Mouse (Mus musculus): ENCODE results near the gene Ttyh2.

Ttyh2 gene

DNA sequence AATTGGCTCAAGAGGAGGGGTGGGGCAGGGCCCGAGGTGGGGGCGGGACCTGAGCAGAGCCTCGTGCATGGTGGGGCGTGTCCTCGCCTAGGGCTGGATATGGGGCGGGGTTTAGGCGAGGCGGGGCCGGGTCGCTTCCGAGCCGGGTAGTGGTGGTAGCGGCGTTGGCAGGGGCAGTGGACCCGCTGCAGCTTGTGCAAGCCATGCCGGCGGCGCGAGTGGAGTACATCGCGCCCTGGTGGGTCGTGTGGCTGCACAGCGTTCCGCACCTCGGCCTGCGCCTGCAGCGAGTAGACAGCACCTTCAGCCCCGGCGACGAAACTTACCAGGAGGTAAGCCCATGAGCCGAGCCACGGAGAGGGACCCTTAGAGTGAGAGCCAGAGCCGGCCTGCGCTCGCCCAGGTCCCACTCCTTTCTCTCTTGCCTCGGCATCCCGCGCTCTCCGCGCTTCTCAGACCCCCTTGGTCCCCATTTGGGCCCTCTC is at the start of gene Ttyh2:
Gene Ttyh2, plus strand, starts transcription at position 91 of the 485 bp plus-strand sequence.
- DNase-seq (ENCODE audit: low spot score), result peak; percentile 94

DNA sequence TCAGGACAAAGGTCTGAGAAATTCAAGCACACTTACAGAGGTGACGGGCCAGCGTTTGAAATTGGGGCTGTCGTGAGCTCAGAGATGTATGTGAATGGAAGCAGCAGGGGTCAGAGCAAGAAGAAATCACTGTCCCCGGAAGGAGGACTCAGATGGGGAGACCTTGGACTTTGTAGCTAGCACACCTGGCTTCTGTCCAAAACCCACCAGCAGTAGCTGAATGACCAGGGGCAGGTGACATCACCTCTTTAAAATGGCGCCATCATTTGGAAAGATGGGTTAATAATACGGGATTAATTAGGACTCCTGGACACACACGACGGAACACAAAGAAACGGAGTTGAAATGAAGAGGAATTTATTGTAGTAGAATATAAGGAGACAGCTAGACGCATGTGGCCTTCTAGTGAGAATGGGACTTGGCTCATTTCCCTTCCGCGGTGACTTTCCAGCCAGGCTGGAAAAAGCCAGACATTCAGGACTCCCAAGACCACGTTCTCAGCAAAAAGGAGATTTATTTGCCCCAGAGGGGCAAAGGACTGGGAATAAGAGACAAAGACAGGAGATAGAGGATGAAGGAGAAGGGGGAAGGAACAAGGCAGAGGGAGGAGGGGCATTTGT is 49.0 kb upstream of the Ttyh2 start:
- DNase-seq (ENCODE audit: low spot score), result no peak

DNA sequence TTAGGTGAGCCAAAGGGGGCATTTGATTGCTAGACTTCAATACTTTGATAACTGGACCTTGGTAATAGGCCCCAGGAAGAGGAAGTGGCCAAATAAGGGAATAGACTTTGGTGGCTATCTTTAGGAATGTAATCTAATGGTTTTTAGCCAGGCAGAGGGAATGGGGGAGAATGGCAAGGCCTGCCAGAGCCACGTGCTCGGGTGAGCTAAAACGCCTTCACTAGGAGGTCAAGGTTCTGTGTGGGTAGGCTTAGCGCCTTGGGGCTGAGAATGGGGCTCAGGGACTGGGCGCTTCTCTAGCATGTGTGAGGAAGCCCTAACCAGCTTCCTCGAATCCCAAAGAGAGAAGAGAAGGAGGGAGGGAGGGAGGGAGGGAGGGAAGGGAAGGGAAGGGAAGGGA is 48.2 kb upstream of the Ttyh2 start:
- no peak for DNase-seq (ENCODE audit: low spot score)

DNA sequence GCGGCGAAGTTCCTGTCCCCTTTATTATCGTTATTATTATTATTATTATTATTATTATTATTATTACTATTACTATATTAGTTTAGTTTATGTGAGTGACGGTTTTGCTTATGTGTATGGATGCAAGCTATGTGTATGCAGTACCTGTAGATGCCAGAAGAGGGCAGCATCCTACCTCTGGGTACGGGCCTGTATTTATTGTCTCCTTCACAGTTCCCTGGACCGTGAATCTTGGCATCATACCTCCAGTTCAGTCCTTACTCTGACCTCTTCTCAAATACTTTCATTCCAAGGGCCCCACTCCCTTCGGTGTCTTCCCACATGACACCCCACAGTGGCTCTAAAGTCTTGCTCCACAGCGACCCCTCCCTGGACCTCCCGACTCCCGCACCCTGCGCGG is 47.2 kb upstream of the Ttyh2 start:
- no peak for DNase-seq (ENCODE audit: low spot score)

DNA sequence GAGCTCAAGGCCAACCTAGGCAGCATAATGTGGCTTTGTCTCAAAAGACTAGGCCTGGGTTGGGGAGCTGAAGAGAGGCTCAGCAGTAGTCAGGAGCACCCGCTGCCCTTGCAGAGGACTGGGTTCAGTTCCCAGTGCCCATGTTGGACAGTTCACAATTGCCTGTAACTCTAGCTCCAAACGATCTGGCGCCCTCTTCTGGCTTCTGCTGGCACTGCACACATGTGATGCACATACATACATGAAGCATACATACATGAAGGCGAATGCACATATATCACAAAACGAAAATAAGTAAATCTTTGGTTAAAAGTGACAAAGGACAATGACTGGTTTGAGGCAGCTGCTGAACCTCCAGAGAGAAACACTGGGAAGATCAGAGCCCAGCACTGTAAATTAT is 45.2 kb upstream of the Ttyh2 start:
- no peak for DNase-seq (ENCODE audit: low spot score)

DNA sequence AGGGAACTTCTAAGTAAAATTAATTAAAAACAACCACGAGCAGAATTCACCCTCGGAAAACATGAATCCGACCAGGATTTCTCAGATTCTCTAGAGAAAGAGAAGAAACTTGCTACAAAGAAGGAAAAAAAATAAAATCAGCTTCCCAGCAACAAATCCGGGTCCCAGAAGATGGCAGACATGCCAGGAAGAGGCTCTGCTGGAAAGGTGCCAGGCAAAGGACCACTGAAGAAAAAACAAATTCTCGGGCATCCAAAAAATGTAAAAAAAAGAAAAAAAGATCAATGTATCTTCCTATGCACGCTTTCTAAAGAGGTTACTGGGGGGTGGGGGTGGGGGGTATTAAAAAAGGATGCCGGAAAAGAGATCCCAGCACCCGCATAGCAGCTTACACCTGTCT is 43.0 kb upstream of the Ttyh2 start:
- no peak for DNase-seq (ENCODE audit: low spot score)

DNA sequence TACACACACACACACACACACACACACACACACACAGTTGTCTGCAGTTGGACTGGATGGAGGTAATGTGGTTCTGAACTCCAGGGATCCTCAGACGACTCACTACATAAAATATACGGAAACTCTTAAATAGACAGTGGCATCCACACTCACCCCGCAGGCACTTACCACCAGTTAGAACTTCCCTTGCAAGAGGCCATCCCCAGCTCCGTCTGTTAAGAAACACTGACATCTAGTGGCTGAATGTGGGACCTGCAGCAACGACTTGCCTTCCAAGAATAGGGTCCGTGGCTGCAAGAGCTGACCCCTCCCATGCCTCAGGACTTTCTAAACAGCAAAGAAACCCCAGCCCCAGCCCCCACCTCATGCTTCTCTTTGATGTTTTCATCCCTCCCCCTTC is 38.9 kb upstream of the Ttyh2 start:
- peak; percentile 74 for DNase-seq (ENCODE audit: low spot score)

DNA sequence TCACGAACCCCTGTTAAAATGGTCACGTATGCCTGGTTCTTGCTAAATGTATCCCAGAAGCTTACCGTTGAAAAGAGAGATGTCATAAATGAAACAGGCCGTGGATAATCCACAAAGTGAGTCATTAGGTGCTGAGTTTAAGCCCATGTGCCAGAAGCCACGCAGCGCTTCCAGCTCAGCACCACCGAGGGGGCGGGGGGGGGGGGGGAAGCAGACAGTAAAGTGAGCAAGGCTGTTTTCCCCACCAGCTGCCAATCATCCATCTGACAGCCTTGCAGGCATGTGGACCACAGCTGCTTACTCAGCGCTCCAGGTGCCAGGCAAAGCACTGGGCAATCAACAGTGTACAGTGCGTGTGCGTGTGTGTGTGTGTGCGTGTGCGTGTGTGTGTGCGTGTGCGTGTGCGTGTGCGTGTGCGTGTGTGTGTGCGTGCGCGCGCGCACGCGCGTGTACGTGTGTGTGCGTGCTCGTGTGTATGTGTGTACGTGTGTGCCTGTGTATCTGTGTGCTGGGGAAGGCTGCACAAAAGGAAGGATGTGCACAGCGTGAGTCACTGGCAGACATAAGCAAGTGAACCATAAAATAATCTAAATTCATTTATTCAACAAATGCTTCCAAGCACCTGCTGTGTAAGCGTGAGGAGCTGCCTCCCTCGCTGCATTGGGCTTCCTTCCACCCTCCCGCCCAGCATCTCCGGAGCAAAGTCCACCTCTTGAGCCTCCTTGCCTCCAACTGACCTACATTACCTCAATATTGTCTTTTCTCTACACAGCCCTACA is 38.3 kb upstream of the Ttyh2 start:
- DNase-seq (ENCODE audit: low spot score), result no peak

DNA sequence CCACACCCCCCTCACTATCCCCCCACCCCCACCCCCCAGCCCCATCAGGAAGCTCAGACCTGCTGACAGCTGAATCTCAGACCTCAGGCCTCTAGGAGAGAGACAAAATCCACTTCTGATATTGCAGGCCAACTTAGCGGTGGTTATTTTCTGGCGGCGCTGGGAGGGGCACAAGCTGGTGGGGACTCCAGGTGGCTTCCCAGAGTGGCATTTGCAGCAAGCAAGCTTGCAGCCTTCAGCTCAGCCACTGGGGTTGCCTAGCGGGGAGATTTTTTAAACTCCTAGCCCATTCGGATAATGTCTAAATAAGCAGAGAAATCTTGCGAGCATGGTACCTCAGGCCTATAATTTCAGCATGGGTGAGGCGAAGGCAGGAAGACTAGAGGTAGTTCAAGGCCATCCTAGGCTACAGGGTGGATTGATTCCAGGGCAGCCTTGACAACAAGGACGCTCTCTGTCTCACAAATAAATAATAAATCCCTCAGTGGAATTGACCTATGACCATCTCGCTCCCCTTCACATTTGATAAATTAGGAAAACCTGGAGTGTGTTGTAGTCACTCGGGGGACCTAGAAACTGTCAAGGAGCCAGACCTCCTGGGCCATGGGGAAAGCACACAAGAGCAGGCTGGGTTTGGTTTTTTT is 36.5 kb upstream of the Ttyh2 start:
- no peak for DNase-seq (ENCODE audit: low spot score)

DNA sequence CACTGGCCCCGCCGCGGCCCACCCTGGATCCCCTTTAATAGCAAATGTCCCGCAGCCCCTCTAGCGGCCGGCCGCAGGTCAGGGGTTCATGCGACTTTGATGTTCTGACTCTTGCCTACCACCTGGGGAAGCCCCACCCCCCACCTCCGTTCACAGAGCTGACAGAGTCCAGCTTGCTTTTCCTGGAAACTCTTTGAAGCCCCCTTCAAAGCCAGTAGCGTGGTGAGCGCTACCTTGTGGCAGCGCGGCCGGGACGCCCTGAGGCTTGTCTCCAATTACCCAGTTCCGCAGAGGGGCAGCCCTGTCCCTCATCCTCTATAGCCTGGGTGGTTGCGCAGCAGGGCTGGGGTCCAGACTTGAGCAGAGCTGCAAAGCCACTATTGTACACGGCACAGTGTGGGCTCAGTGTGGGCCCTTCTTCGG is 35.5 kb upstream of the Ttyh2 start:
- DNase-seq (ENCODE audit: low spot score), result no peak

DNA sequence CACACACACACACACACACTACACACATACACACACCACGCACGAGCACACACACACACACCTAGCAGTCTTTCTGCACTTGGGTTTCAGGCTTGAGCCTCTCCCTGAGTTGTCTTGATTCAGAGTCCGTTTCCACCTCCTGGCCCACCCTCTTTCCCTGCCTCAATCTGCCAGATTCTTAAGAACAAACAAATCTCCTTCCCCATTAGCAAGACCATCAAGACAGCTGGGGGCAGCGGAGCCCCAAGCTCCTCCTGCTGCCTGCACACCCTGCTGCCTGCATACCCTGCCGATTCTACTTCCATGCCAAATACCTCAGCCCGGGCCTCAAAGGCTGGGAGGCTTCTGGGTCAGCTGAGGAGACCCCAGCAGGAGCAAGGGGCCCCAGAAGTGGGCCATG is 34.6 kb upstream of the Ttyh2 start:
- no peak for DNase-seq (ENCODE audit: low spot score)

DNA sequence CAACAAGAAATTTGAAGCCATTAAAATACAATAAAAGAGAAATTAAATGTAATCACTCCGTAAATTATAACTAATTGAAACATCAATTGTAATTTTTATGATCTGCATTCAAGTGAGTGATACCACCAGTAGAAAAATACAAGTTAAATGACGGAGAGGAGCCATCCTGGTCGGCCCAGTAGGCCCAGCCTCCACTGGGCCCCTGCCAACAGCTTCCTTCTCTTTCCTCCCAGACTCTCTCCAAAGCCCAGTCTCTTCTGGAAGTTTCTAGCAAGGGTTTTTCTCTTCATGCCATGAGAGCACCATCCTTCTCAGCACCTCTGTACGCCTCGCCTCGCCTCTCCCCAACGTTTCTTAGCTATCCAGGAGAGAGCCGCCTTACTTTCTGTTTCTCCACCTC is 34.1 kb upstream of the Ttyh2 start:
- no peak for DNase-seq (ENCODE audit: low spot score)

DNA sequence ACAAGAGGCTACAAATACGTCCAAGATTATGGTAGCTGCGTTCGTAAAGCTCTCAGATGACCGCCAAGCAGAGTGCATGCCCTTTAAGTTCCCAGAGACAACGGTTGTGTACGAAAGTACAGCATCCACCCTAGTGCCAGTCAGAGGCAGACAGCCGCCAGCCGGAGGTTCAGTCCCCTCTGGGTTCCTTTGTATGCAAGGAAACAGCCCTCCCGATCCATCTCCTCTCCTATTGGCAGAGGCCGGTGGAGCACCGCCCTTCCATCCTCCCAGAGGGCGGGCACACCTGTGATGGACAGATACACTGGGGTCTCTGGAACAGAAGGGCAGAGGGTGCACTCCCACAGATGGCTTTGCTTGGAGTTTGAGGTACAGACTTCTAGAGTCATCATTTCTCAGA is 33.0 kb upstream of the Ttyh2 start:
- no peak for DNase-seq (ENCODE audit: low spot score)

DNA sequence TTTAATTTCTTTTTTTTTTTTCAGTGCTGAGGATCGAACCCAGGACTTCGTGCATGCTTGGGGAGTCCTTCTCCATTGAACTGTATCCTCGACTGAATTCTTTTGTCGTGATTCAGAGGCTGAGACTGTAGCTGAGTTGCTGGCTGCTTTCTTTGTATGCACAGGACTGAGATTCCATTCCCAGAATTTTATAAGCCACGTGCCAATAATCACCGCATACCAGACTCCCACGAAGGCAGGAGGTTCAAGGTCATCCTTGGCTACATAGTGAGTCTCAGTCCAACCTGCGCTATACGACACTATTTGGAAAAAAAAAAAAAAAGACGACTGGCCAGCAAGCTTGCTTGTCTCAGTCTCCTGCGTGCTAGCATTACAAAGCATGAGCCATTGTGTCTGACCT is 32.3 kb upstream of the Ttyh2 start:
- DNase-seq (ENCODE audit: low spot score), result no peak

DNA sequence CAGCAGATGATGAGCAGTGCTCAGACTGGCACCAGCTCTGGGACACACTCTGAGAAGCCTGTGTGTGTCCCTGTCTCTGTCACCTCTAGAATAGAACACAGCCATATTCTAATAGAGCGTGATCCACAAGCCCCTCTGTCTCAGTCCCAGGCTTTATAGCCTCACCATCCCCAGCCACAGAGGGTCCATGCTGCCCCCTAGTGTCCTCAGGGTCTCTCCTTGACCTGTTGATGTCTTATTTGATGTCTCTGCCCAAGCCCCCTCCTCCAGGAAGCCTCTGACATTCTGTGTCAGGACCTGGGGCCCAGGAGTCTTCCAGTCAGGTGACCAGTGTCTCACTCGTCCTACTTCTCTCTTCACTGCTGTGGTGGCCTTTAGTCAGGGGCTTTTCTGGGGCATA is 31.1 kb upstream of the Ttyh2 start:
- no peak for DNase-seq (ENCODE audit: low spot score)

DNA sequence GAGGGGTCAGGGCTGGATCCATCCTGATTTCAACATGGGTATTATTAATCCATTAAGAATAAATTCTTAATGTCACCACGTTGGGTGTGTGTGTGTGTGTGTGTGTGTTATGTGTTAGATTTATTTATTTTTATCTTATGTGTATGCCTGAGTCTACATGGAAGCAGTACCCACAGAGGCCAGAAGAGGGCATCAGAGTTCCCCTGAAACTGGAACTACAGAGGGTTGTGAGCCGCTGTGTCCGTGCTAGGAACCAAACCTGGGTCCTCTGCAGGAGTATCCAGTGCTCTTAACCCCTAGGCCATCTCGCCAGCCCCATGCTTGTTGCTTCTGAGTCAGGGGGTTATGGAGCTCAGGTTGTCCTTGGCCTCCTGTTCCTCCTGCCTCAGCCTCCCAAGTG is 25.7 kb upstream of the Ttyh2 start:
- DNase-seq (ENCODE audit: low spot score), result no peak

DNA sequence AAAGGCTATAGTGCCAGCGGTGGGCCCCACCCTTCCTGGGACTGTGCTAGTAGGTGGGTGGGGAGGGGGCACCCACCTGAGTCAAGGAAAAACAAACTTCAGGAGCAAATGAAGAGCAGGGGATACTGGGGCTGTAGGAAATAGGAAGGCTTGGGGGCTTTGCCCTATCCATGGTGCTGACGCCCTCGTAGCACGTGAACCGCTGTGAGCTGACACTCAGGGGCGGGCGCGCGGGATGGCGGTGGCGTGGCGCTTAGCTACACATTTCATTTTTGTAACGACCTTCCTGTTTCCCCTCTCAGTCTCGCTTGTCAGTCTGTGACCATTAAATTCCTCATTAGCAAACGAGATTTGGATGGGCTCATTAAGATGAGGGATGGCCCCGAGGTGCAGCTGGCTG is 22.7 kb upstream of the Ttyh2 start:
- no peak for DNase-seq (ENCODE audit: low spot score)

DNA sequence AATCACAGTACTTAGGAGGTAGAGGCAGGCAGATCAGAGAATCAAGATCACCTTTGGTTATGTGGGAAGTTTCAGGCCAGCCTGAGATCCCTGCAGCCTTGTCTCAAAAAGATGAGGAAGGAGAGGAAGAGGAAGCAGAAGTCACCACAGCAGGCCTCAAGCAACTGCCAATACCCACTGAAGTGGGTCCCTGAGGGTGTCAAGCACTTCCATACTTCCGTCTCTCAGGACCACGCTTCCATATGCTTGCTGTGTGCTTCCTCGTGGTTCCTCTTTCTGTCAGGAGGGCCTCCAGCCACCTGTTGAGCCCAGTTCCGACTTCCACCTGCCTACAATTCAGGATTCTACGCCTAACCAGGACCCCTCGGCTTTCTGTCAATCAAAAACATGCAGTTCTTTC is 21.6 kb upstream of the Ttyh2 start:
- DNase-seq (ENCODE audit: low spot score), result no peak

DNA sequence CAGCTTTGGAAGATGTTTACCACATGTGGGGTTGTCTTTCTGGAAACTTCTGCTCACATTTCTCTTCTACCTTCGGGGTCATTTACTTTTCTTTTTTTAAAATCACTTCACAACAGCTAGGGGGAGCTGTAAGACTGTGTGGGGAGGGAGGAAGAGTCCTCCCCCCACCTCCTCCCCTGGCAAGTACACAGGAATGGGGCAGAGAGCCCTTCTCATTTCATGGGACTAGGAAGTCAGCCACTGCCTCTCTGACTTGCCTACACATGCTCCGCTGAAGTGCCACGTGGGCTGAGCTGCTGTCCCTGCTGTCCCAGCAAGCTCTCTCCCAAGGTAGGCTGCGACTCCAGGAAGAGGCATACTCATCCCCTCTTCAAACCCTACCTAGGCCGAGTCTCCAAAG is 20.7 kb upstream of the Ttyh2 start:
- DNase-seq (ENCODE audit: low spot score), result no peak

DNA sequence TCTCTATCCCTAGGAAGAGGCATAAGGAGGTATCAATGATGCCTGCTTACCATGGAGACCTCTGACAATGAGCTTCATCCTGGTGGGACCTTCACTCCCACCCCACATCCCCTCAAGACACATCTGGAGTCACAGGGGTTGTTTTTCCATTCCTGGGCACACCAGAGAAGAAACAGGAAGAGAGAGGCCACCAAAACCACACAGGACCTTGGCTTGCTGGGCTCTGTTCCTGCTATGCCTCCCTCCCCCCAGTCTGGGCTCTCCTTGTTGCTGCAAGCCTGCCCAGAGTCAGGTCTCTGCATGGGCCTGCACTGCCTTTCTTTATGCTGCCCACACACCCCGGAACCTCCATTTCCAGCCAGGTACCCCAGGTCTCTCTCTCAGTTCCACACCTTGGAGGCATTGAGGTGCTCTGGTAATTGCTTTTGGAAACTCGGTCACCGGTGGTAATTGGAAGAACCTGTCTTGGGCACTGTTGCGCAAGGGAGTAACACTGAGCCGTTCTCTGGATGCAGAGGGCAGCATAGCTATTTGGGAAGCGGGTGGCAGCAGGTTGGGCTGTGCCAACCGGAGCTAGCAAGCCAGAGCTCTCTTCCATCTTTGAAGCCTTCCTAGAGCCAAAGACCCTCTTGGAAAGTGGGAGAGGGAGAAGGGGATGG is 19.8 kb upstream of the Ttyh2 start:
- DNase-seq (ENCODE audit: low spot score), result no peak

DNA sequence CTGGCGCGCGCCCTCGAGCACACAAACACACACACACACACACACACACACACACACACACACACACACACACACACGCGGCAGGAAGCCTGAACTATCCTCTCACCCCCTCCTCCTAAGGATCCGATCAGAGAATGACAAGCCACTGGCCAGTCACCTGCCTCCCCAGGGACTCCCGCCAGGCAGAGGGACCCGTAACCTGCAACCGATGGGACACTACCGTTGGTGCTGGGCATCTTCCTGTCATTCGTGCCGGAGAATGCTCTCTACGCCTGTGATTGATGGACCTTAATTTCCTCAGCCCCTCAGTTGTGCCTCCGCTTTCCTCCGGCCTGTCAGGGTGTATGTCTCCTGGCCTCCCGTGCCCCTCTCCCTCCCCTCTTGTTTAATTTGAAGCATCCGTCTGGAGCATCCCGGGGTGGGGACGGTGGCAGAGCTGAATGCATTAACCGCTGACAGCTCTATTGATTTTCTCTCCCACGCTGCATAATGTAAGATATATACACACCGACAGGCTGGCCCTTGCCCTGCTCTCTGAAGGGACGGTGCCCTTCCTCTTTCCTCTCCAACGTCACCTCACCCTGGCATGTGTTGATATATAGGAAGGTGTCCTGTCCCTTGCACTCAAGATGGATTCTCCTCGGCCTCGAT is 18.1 kb upstream of the Ttyh2 start:
- DNase-seq (ENCODE audit: low spot score), result no peak

DNA sequence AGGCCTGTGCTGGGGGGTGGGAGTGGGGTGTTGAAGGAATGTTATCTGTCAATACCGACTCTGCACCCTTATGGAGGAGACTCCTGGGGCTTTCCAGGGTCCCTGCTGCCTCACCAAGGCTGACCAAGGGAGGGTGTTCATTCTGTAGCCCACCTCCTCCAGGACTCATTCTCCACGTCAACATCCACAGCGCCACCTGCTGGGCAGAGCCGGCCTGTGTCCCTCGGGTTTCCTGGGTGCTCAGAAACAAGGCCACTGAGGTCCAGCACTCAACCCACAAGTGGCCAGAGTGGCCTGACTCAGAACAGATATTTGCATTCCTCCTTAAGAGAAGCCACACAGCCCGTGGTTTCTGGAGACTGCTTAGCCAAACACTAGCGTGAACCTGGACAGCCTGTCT is 17.5 kb upstream of the Ttyh2 start:
- no peak for DNase-seq (ENCODE audit: low spot score)

Measured in adipocyte (in vitro differentiated cells).